In genomic region chr7:81571941-81572441, GRCm38 (mm10) we compare ENCODE assay signal across 8 mouse cellular contexts. TPM values are rescaled to one million over a fixed set of nuclear protein-coding genes. Genes with fewer than 3 reads are reported as not detected.
DNase-seq lines count a peak whose midpoint lies in the region; ATAC-seq and TF ChIP-seq lines count a peak whose summit lies in the region.

No protein-coding gene starts in this region.

- H3K79me2 ChIP-seq in heart, adult 2 months (replicated peaks; ENCODE audit: control insufficient read depth, insufficient read depth, low read length) = peaks cover 9% of the 10 kb centered on the region

- peak overlapping the region; percentile 47 for H3K4me2 ChIP-seq in hindbrain, embryonic 11.5 days (replicated peaks; ENCODE audit: low read depth, low read length)
- peak overlapping the region; percentile 80 for H3K4me2 ChIP-seq in liver, embryonic 12.5 days
- H3K4me2 ChIP-seq in stomach, embryonic 14.5 days (replicated peaks; ENCODE audit: low read depth, low read length) = peak overlapping the region; percentile 77

- H3K27me3 ChIP-seq in heart, adult 2 months (ENCODE audit: control insufficient read depth, insufficient read depth, low read length) = no peaks in the 10 kb centered on the region
- no peaks in the 10 kb centered on the region for H3K27me3 ChIP-seq in hindbrain, embryonic 11.5 days (ENCODE audit: control insufficient read depth, insufficient read depth, low read length)
- H3K27me3 ChIP-seq in liver, embryonic 12.5 days (replicated peaks) = no peaks in the 10 kb centered on the region
- H3K27me3 ChIP-seq in stomach, embryonic 14.5 days (ENCODE audit: control insufficient read depth, insufficient read depth, low read length) = no peaks in the 10 kb centered on the region

- peaks cover 12% of the 10 kb centered on the region for H3K4me1 ChIP-seq in heart, adult 2 months (ENCODE audit: control insufficient read depth, insufficient read depth, low read length)
- H3K4me1 ChIP-seq in bone marrow macrophage, adult 2 months (ENCODE audit: control insufficient read depth, insufficient read depth, low read length) = peaks cover 11% of the 10 kb centered on the region
- H3K4me1 ChIP-seq in hindbrain, embryonic 11.5 days (replicated peaks; ENCODE audit: control insufficient read depth, insufficient read depth, low read length) = 0 out of 2 replicates have a peak, but pooled peaks cover 2% of the 10 kb centered on the region
- H3K4me1 ChIP-seq in liver, embryonic 12.5 days = peaks cover 22% of the 10 kb centered on the region
- peaks cover 3% of the 10 kb centered on the region; the same call in 1 of the 2 replicates for H3K4me1 ChIP-seq in stomach, embryonic 14.5 days (ENCODE audit: control insufficient read depth, insufficient read depth, low read length)

- H3K9ac ChIP-seq in heart, adult 2 months (ENCODE audit: low read depth, low read length) = peak overlapping the region; percentile 98
- H3K9ac ChIP-seq in hindbrain, embryonic 11.5 days (ENCODE audit: low read depth, low read length) = peak overlapping the region; percentile 79
- peak overlapping the region; percentile 97 for H3K9ac ChIP-seq in liver, embryonic 12.5 days
- H3K9ac ChIP-seq in stomach, embryonic 14.5 days (replicated peaks; ENCODE audit: low read depth, low read length) = peak overlapping the region; percentile 68

- under 1% methylated on average over 15 of the region's 15 CpGs for WGBS in heart, adult 2 months
- 21% methylated on average over 15 of the region's 15 CpGs for WGBS in hindbrain, embryonic 11.5 days
- WGBS in liver, embryonic 12.5 days (ENCODE audit: insufficient replicate concordance) = 11% methylated on average over 15 of the region's 15 CpGs
- 19% methylated on average over 15 of the region's 15 CpGs for WGBS in stomach, embryonic 14.5 days

- peak; percentile 25 to 39 for DNase-seq in heart, adult 2 months
- no peak for DNase-seq in heart, postnatal 25 days (ENCODE audit: low spot score)
- DNase-seq in hindbrain, embryonic 11.5 days (ENCODE audit: low spot score) = no peak
- DNase-seq in right cerebral cortex, postnatal 36 days (ENCODE audit: low spot score in 2 of 2) = no peak
- no peak for DNase-seq in right cerebral cortex, adult 18-20 months

- peak; percentile 38; the same call in 1 of the 2 replicates for TF ChIP-seq POLR2A in heart, adult 2 months (IDR thresholded peaks at IDR 0.05; ENCODE audit: insufficient read depth, low read depth, low read length)
- no peak for TF ChIP-seq POLR2A in bone marrow macrophage, adult 2 months (IDR thresholded peaks at IDR 0.05; ENCODE audit: borderline replicate concordance, low read depth, low read length)

- ATAC-seq in hindbrain, embryonic 11.5 days (ENCODE audit: low FRiP score) = no peak
- no peak for ATAC-seq in liver, embryonic 12.5 days
- no peak for ATAC-seq in stomach, embryonic 14.5 days (ENCODE audit: insufficient number of reproducible peaks, insufficient read depth, low FRiP score, low read depth)

- H3K36me3 ChIP-seq in heart, adult 2 months (ENCODE audit: control insufficient read depth, insufficient read depth, low read length) = peaks cover 12% of the 10 kb centered on the region
- H3K36me3 ChIP-seq in hindbrain, embryonic 11.5 days (ENCODE audit: control insufficient read depth, insufficient read depth, low read length) = no peaks in the 10 kb centered on the region
- H3K36me3 ChIP-seq in liver, embryonic 12.5 days = peaks cover 27% of the 10 kb centered on the region
- 0 out of 2 replicates have a peak, but pooled peaks cover 4% of the 10 kb centered on the region for H3K36me3 ChIP-seq in stomach, embryonic 14.5 days (ENCODE audit: control insufficient read depth, insufficient read depth, low read length)

- H3K27ac ChIP-seq in heart, adult 2 months = peak overlapping the region; percentile 94
- peak overlapping the region; percentile 67 for H3K27ac ChIP-seq in bone marrow macrophage, adult 2 months (ENCODE audit: insufficient read depth, low read depth, low read length)
- H3K27ac ChIP-seq in hindbrain, embryonic 11.5 days (ENCODE audit: low read depth, low read length) = peak overlapping the region; percentile 95
- H3K27ac ChIP-seq in liver, embryonic 12.5 days = peak overlapping the region; percentile 97
- H3K27ac ChIP-seq in stomach, embryonic 14.5 days (ENCODE audit: low read length) = peak overlapping the region; percentile 90; the same call in 1 of the 2 replicates

- H3K9me3 ChIP-seq in hindbrain, embryonic 11.5 days (ENCODE audit: control insufficient read depth, low read length) = no peaks in the 10 kb centered on the region
- H3K9me3 ChIP-seq in liver, embryonic 12.5 days (replicated peaks) = no peaks in the 10 kb centered on the region
- H3K9me3 ChIP-seq in stomach, embryonic 14.5 days (ENCODE audit: control insufficient read depth, low read depth, low read length) = no peaks in the 10 kb centered on the region

- intact Hi-C loops in heart, adult 2 months (cut with DNase I) = loop anchor here (1.0 to 10.0 kb wide), 3 partner anchors 49 to 407 kb away; partner anchors contain the start of gene Cpeb1
- intact Hi-C loops in heart, postnatal 25 days (cut with DNase I) = loop anchor here (5.0 kb wide), 1 partner anchor 50 kb away; no protein-coding TSS in a partner anchor

- TF ChIP-seq EP300 in heart, adult 2 months (IDR thresholded peaks at IDR 0.05; ENCODE audit: insufficient read depth, low read depth, low read length) = no peak

- H3K4me3 ChIP-seq in heart, adult 2 months = peak overlapping the region; percentile 96
- H3K4me3 ChIP-seq in bone marrow macrophage, adult 2 months (ENCODE audit: insufficient read depth, low read length) = peak overlapping the region; percentile 95
- H3K4me3 ChIP-seq in hindbrain, embryonic 11.5 days (ENCODE audit: low read depth, low read length) = peak overlapping the region; percentile 83
- peak overlapping the region; percentile 95 for H3K4me3 ChIP-seq in liver, embryonic 12.5 days
- H3K4me3 ChIP-seq in stomach, embryonic 14.5 days (ENCODE audit: low read depth, low read length) = peak overlapping the region; percentile 79

- TF ChIP-seq CTCF in heart, adult 2 months (IDR thresholded peaks at IDR 0.05) = no peak
- no peak for TF ChIP-seq CTCF in bone marrow macrophage, adult 2 months (IDR thresholded peaks at IDR 0.05; ENCODE audit: low read depth, low read length)

RNA-seq across cellular contexts. Expression of gene Whamm, which starts 0.9 kb away (rescaled TPM):
- total RNA-seq in heart, adult 2 months (2021) = 1 to 10 TPM; 7.2 to 7.8 TPM
- 7.7 and 9.2 TPM in 2 replicates for polyA plus RNA-seq in heart, adult 2 months (2012; rRNA removed)
- 1 to 10 TPM; 8.2 to 9.4 TPM for total RNA-seq in heart, postnatal 25 days (2021)
- 13.4 and 15.8 TPM in 2 replicates for polyA plus RNA-seq in bone marrow macrophage, adult 2 months (2012; ENCODE audit: insufficient read depth, insufficient read length, missing spikeins)
- 7.5 and 9.0 TPM in 2 replicates for polyA plus RNA-seq in hindbrain, embryonic 11.5 days (2014; fragmentation: Nextera tagmentation; extraction: Ambion mirVana)
- polyA plus RNA-seq in liver, embryonic 12.5 days (2016; fragmentation: Nextera tagmentation; extraction: Ambion mirVana) = 8.2 and 9.6 TPM in 2 replicates
- polyA plus RNA-seq in stomach, embryonic 14.5 days (2014; fragmentation: Nextera tagmentation; extraction: Ambion mirVana) = 5.0 and 7.3 TPM in 2 replicates

RNA-seq across cellular contexts. Expression of gene Fsd2, which starts 5.2 kb away (rescaled TPM):
- 100 to 1,000 TPM; 304 to 322 TPM for total RNA-seq in heart, adult 2 months (2021)
- 85.7 and 184 TPM in 2 replicates for polyA plus RNA-seq in heart, adult 2 months (2012; rRNA removed)
- 100 to 1,000 TPM; 300 to 302 TPM for total RNA-seq in heart, postnatal 25 days (2021)
- 0.32 and 0.40 TPM in 2 replicates for polyA plus RNA-seq in bone marrow macrophage, adult 2 months (2012; ENCODE audit: insufficient read depth, insufficient read length, missing spikeins)
- 0.29 and 0.52 TPM in 2 replicates for polyA plus RNA-seq in hindbrain, embryonic 11.5 days (2014; fragmentation: Nextera tagmentation; extraction: Ambion mirVana)
- polyA plus RNA-seq in liver, embryonic 12.5 days (2016; fragmentation: Nextera tagmentation; extraction: Ambion mirVana) = 0.05 and 0.06 TPM in 2 replicates
- polyA plus RNA-seq in stomach, embryonic 14.5 days (2014; fragmentation: Nextera tagmentation; extraction: Ambion mirVana) = 0.13 and 0.17 TPM in 2 replicates

Comparison
In these comparisons a context has a peak if more than half of its experiments do, and no peak if none do; other contexts are left out.
1. DNase-seq: peak in heart, adult 2 months (2 of 2); none in heart, postnatal 25 days (single experiment), hindbrain, embryonic 11.5 days (single experiment), right cerebral cortex, postnatal 36 days (0 of 2) and right cerebral cortex, adult 18-20 months (single experiment).
2. RNA of gene Fsd2, which starts 5.2 kb away (polyA plus RNA-seq): 85.7 to 184 TPM in heart, adult 2 months; 0.32 to 0.40 TPM in bone marrow macrophage, adult 2 months, 0.29 to 0.52 TPM in hindbrain, embryonic 11.5 days, 0.13 to 0.17 TPM in stomach, embryonic 14.5 days and 0.05 to 0.06 TPM in liver, embryonic 12.5 days; every median in the first group is over 10 times any median in the second.
3. Peak in every context shown above with its lines, with median percentiles within 50 percentile points of each other: H3K27ac ChIP-seq, H3K4me3 ChIP-seq, H3K9ac ChIP-seq and H3K4me2 ChIP-seq.